23 mouse cellular contexts compared by ENCODE assay signal in genomic region chr3:38906832-38907231, GRCm38 (mm10). TPM values are rescaled to one million over a fixed set of nuclear protein-coding genes. Genes with fewer than 3 reads are reported as not detected.
"Had no signal": no experiment of that assay in that cellular context is flagged by ENCODE, and none has a peak within 500 bp of the region (broad histone marks: within the 10 kb centered on the region; RNA-seq: fewer than 3 reads in every experiment).

No protein-coding gene starts in this region.

- H3K9ac ChIP-seq: heart, embryonic 13.5 days; heart, embryonic 15.5 days; hindbrain, embryonic 14.5 days; kidney, embryonic 15.5 days; limb, embryonic 13.5 days; limb, embryonic 15.5 days; liver, embryonic 12.5 days; liver, embryonic 14.5 days had no signal

- DNase-seq: gastrocnemius, adult 2 months; gastrocnemius, postnatal 10 days; gastrocnemius, postnatal 25 days; heart, adult 18-20 months; heart, postnatal 14 days; heart, postnatal 36 days; kidney, adult 11 months; kidney, adult 2 months; kidney, adult 9 months; kidney, postnatal 14 days; kidney, postnatal 36 days; left cerebral cortex, postnatal 4 days had no signal

- ATAC-seq: intestine, embryonic 16.5 days; liver, embryonic 12.5 days had no signal

- H3K4me3 ChIP-seq: gastrocnemius, adult 2 months; heart, embryonic 13.5 days; heart, embryonic 15.5 days; kidney, embryonic 15.5 days; limb, embryonic 13.5 days; limb, embryonic 15.5 days; liver, embryonic 12.5 days had no signal

- H3K36me3 ChIP-seq: heart, embryonic 15.5 days; liver, embryonic 12.5 days had no signal

- H3K27me3 ChIP-seq: heart, embryonic 13.5 days; heart, embryonic 15.5 days; kidney, embryonic 15.5 days; limb, embryonic 13.5 days; limb, embryonic 15.5 days; liver, embryonic 12.5 days had no signal

- H3K4me1 ChIP-seq: liver, embryonic 12.5 days had no signal

- H3K27ac ChIP-seq: gastrocnemius, adult 2 months; heart, embryonic 13.5 days; heart, embryonic 15.5 days; kidney, embryonic 15.5 days; kidney, postnatal 0 days; limb, embryonic 13.5 days; limb, embryonic 15.5 days; liver, embryonic 12.5 days; liver, embryonic 14.5 days had no signal

RNA-seq across cellular contexts. Expression of gene Fat4, which starts 20.1 kb away (rescaled TPM):
- total RNA-seq: granulocyte monocyte progenitor cell, adult 5-6 weeks had no signal
